ENCODE assay signal across 33 mouse cellular contexts in the genomic region with DNA sequence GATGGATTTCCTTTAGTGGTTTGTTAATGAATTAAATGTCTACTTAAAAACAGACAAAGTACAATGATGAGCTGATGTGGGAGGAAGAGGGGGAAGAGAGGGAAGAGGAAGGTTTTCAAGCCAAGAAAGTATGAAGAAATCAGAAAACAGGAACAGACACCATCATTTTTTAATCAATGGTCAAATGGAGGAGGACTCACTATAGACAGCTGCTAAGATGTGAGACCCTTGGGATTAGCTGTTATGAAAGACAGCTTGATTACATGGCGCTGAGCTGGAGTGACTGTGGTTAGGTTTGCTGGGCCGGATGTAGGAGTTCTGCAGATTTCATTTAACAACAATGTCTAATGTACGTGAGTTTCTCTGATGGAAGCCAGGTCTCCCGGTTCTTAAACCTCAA. TPM values are rescaled to one million over a fixed set of nuclear protein-coding genes. Genes with fewer than 3 reads are reported as not detected.
"Had no signal": no experiment of that assay in that cellular context is flagged by ENCODE, and none has a peak within 500 bp of the region (broad histone marks: within the 10 kb centered on the region; RNA-seq: fewer than 3 reads in every experiment).

No protein-coding gene starts in this region.

- H3K4me1 ChIP-seq: limb, embryonic 15.5 days; liver, embryonic 12.5 days; liver, embryonic 13.5 days; liver, embryonic 15.5 days; lung, embryonic 15.5 days; midbrain, embryonic 10.5 days; midbrain, embryonic 12.5 days; midbrain, embryonic 13.5 days; midbrain, embryonic 15.5 days; neural tube, embryonic 12.5 days had no signal

- H3K27ac ChIP-seq: limb, embryonic 12.5 days; limb, embryonic 13.5 days; limb, embryonic 15.5 days; liver, embryonic 12.5 days; liver, embryonic 13.5 days; liver, embryonic 14.5 days; liver, embryonic 15.5 days; lung, embryonic 15.5 days; macrophage; midbrain, embryonic 10.5 days; midbrain, embryonic 12.5 days; midbrain, embryonic 13.5 days; midbrain, embryonic 15.5 days; neural tube, embryonic 12.5 days had no signal

- H3K4me3 ChIP-seq: limb, embryonic 12.5 days; limb, embryonic 13.5 days; limb, embryonic 15.5 days; liver, embryonic 12.5 days; liver, embryonic 13.5 days; liver, embryonic 15.5 days; lung, embryonic 15.5 days; megakaryocyte, embryonic 14.5 days; midbrain, embryonic 10.5 days; midbrain, embryonic 12.5 days; midbrain, embryonic 13.5 days; midbrain, embryonic 15.5 days; myocyte; neural tube, embryonic 12.5 days had no signal

- H3K36me3 ChIP-seq: lung, embryonic 15.5 days had no signal

- H3K9ac ChIP-seq: limb, embryonic 12.5 days; limb, embryonic 13.5 days; limb, embryonic 15.5 days; liver, embryonic 12.5 days; liver, embryonic 13.5 days; liver, embryonic 14.5 days; liver, embryonic 15.5 days; liver, postnatal 0 days; lung, embryonic 14.5 days; lung, embryonic 15.5 days; midbrain, embryonic 12.5 days; midbrain, embryonic 13.5 days; midbrain, embryonic 15.5 days; neural tube, embryonic 12.5 days had no signal

- H3K9me3 ChIP-seq: limb, embryonic 12.5 days; limb, embryonic 13.5 days; limb, embryonic 15.5 days; liver, embryonic 12.5 days; liver, embryonic 13.5 days; liver, embryonic 15.5 days; lung, embryonic 15.5 days; megakaryocyte, embryonic 14.5 days; midbrain, embryonic 10.5 days; midbrain, embryonic 12.5 days; midbrain, embryonic 13.5 days; midbrain, embryonic 15.5 days; neural tube, embryonic 12.5 days had no signal

- H3K4me2 ChIP-seq: limb, embryonic 12.5 days; limb, embryonic 13.5 days; limb, embryonic 15.5 days; liver, embryonic 11.5 days; liver, embryonic 12.5 days; liver, embryonic 13.5 days; liver, embryonic 15.5 days; lung, embryonic 14.5 days; lung, embryonic 15.5 days; midbrain, embryonic 11.5 days; midbrain, embryonic 12.5 days; midbrain, embryonic 13.5 days; midbrain, embryonic 15.5 days; neural tube, embryonic 12.5 days had no signal

- ATAC-seq: liver, embryonic 12.5 days; liver, postnatal 0 days; lung, postnatal 0 days; midbrain, embryonic 13.5 days; midbrain, embryonic 15.5 days; midbrain, embryonic 16.5 days had no signal

- H3K27me3 ChIP-seq: limb, embryonic 12.5 days; limb, embryonic 13.5 days; limb, embryonic 15.5 days; liver, embryonic 12.5 days; liver, embryonic 13.5 days; liver, embryonic 15.5 days; lung, embryonic 15.5 days; megakaryocyte, embryonic 14.5 days; midbrain, embryonic 12.5 days; midbrain, embryonic 13.5 days; midbrain, embryonic 15.5 days; neural tube, embryonic 12.5 days had no signal

- DNase-seq: left cerebral cortex, postnatal 4 days; liver; liver, embryonic 13.5 days; liver, postnatal 0 days; lung, adult 18-20 months; lung, adult 2 months; lung, embryonic 14.5 days; lung, postnatal 10 days; lung, postnatal 14 days; lung, postnatal 36 days; lung, postnatal 4 days; midbrain, embryonic 14.5 days had no signal

RNA-seq across cellular contexts. Expression of a gene that starts 6.8 kb away (rescaled TPM):
- total RNA-seq: liver, adult 2 months; monocyte, adult 5-6 weeks had no signal
- polyA plus RNA-seq: limb, embryonic 13.5 days; liver, adult 2 months; lung, adult 2 months; lung, embryonic 15.5 days; macrophage; myocyte had no signal
